In the genomic region with DNA sequence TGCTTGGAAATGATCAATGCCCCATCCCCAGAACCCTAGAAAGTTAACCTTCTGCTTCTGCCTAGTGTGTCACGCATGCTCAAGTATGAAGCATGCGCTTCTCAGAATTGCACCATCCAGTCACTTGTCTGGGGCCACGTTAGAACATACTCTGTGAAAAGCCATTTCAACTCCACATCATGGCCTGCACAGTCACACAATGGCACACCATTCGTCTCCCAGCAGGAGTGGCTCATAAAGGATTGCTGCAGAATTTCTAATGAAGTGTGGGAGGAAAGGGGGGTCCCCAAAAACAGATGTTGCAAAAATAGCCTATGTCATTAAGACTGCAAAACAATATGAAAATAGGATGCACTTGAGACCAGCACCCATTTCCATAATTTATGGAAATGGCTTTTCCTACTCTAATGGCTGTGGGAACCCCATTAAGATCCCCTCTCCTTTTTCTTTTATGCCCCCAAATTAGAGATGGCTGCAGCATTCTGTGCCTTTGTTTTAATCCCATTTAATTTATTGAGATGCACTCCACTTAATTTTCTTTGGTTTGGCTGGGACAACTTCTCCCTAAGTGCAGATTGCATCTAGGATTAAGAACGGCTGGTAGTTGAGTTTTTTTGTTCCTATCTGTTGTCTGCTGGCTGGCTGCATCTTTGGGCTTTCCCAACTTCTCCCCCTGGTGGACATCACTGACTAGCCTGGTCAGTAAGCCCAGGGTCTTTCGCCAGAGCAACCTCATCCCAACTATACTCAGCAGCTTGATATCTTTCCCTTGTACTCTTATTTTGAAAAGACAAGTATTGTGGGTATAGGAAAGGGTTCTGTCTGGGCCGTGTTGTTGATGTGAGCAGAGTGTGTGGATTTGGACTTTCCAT, we compare ENCODE assay signal across 10 mouse cellular contexts.
DNase-seq lines count a peak whose midpoint lies in the region; ATAC-seq lines count a peak whose summit lies in the region.
"Had no signal": no experiment of that assay in that cellular context is flagged by ENCODE, and none has a peak within 500 bp of the region (broad histone marks: within the 10 kb centered on the region; RNA-seq: fewer than 3 reads in every experiment).

No protein-coding gene starts in this region.

- no peaks in the 10 kb centered on the region for H3K27me3 ChIP-seq in hindbrain, embryonic 15.5 days

- no peak overlapping the region for H3K4me2 ChIP-seq in hindbrain, embryonic 15.5 days

- intact Hi-C loops in heart, postnatal 14 days (cut with DNase I), result no loop called here
- intact Hi-C loops in gastrocnemius, postnatal 14 days (cut with DNase I; ENCODE audit: low total_unique reads), result no loop called here

- H3K36me3 ChIP-seq in hindbrain, embryonic 15.5 days, result no peaks in the 10 kb centered on the region

- H3K9me3 ChIP-seq in hindbrain, embryonic 15.5 days, result no peaks in the 10 kb centered on the region

- DNase-seq in heart, adult 11 months, result peak; percentile 70
- DNase-seq in heart, postnatal 14 days, result no peak
- DNase-seq in lung, postnatal 10 days, result peak; percentile 19
- no peak for DNase-seq in lung, postnatal 36 days
- peak; percentile 52 for DNase-seq in retina, postnatal 1 day
- no peak for DNase-seq in gastrocnemius, postnatal 14 days
- DNase-seq in thymus, postnatal 14 days, result no peak
- DNase-seq: adrenal gland, adult 8-10 months; right cerebral cortex, postnatal 25 days had no signal

- no peak overlapping the region for H3K9ac ChIP-seq in hindbrain, embryonic 15.5 days

- no peak overlapping the region for H3K4me3 ChIP-seq in hindbrain, embryonic 15.5 days

- WGBS in hindbrain, embryonic 15.5 days, result 39% methylated on average over 7 of the region's 7 CpGs

- ATAC-seq in hindbrain, embryonic 15.5 days (ENCODE audit: low FRiP score, low read depth), result peak; percentile 66; the same call in 1 of the 2 replicates

- 0 out of 2 replicates have a peak, but pooled peaks cover 11% of the 10 kb centered on the region for H3K4me1 ChIP-seq in hindbrain, embryonic 15.5 days (replicated peaks)

- H3K27ac ChIP-seq in hindbrain, embryonic 15.5 days (replicated peaks), result no peak overlapping the region

Comparison
In these comparisons a context has a peak if more than half of its experiments do, and no peak if none do; other contexts are left out.
1. DNase-seq: peak in heart, adult 11 months (single experiment), lung, postnatal 10 days (single experiment) and retina, postnatal 1 day (single experiment); none in heart, postnatal 14 days (0 of 2), lung, postnatal 36 days (single experiment), gastrocnemius, postnatal 14 days (single experiment) and thymus, postnatal 14 days (single experiment).